Mouse (Mus musculus) G1E (cell line): ENCODE data around the gene Gm20517.

Experiments used
- CTCF ChIP-seq: IDR thresholded peaks from 2 replicates; pipeline ENCODE4 v1.5.1; 2012; ENCODE audit warnings: low read depth, low read length, inconsistent platforms, mixed read lengths
- POLR2AphosphoS5 ChIP-seq: IDR thresholded peaks from 2 replicates; pipeline ENCODE4 v1.6.1; 2012; ENCODE audit warnings: low read depth, low read length, inconsistent platforms; ENCODE audit not compliant: insufficient replicate concordance

GRCm38 (mm10) chr17:47678702-47679101, 67.3 kb downstream of the Gm20517 start:
- TF ChIP-seq CTCF (no peak), POLR2AphosphoS5 (no peak)
